Mouse (Mus musculus): ENCODE results near the gene Polr2j.

The Polr2j gene

DNA sequence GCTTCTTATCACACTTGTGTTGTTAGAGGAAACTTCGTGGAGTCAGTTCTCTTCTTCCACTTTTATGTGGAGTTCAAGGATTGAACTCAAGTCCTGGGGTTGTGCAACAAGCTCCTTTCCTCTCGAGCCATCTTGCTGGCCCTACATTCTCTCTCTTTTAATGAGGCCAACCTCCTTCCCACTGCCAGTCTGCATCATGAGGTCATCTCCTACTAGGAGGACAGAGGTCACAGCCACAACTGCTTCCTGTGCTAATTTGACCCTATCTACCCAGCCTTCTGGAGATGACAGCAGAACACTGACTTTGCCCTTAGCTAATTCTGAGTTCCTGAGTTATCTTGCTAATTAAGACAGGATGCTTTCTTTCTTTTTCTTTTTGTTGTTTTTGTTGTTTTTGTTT is 7.9 kb upstream of the Polr2j start:
- 68% methylated on average over 2 of the region's 2 CpGs for WGBS

DNA sequence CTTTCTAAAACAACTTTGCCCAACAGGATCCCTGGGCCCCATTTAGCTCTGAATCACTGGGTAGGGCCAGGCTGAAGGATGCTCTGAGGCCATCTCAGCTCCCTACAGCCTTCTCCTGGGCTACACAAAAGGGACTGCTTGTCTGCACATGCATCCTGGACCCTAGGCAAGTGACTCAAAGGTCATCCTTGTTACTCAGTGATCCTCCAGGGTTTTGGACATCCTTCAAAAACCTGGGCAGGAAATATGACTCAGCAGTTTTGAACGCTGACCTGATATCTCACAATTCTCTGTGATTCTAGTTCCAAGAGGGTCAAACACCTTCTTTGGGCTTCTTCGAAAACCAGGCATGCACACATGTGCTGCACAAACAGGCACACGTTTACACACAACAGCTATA is 7.4 kb upstream of the Polr2j start:
- 80% methylated on average over 3 of the region's 3 CpGs for WGBS

DNA sequence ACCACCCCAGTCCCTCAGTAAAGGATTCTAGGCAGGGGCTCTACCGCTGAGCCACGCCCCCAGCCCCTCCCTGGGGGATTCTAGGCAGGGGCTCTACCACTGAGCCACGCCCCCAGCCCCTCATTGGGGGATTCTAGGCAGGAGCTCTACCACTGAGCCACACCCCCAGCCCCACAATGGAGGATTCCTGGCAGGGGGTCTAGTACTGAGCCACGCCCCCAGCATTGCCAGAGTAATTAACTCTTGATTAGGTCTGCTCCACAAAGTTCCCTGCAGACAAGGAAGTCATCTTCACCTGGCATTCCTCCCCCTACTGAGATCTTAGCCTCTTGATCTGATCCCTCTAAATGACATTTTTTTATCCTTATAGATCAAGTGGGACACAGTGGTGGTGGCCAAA is 2.9 kb upstream of the Polr2j start:
- WGBS, result 52% methylated on average over 4 of the region's 4 CpGs

DNA sequence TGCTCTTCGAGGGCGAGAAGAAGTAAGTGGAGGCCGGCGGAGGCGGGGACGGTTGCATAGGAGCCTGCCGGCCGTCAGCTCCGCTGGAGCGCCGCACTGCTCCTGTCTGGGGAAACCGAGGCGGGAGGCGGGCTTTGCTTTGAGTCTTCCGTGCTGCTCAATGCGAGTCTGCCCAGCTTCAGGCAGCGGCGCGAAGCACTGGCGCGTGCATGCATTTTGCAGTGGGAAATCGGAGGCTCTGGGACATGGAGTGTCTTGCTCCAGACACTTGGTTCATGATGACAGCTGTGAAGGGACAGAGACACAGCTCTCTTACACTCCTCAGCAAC is 317 bp downstream of the Polr2j start:
- whole genome bisulfite sequencing, result under 1% methylated on average over 22 of the region's 22 CpGs

DNA sequence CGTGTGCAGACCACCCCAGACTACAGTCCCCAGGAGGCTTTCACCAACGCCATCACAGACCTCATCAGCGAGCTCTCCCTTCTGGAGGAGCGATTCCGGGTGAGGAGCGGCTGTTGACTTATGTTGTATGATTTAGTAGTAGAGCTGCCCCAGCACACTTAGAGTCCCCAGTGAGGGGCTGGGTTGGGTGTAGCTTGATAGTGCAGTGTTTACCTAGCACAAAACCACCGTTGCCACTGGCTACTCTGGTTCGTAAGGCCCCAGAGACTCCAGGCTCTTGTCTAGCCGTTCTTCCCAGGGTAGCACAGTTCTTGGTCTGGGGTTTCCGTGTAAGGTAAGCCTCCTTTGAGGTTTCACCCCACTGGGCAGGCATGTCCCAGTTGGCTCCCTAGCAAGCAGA is 5.7 kb downstream of the Polr2j start:
- WGBS, result 87% methylated on average over 10 of the region's 10 CpGs

DNA sequence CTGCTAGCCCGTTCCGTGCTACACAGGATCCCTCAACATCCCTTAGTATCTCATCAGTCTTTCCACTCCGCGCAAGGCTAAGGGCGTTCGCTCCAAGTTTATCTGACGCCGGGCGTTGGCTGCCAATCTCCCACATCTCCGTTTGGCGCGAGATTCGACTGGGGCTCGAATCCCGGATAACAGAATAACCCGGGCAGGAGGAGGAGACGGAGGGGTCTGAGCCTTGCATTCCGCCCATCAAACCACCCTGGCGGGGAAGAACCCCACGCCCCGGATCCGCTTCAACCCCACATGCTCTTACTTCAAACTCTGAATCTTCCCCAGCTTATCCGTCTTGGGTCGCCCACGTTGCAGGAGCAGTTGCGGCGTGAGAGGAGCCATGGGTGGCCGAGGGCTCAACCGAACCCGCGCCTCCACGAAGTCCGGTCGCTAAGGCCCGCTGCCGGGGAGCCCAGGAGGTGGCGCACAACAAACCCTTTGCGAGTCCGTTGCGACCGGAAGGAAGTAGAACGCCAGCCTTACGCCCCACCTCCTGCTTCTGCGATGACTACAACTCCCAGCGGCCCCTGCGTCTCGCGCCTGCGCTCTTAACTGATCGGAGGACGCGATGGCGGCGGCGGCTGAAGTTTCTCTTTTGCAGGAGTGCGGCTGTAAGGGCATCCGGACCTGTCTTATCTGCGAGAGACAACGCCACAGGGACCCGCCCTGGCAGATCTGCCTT is 19.3 kb downstream of the Polr2j start, which contains the start of the genes Lrwd1 and Alkbh4:
TSS of gene Lrwd1 (minus strand) at position 504 of the 721 bp plus-strand sequence.
TSS of gene Alkbh4 (plus strand) at position 576 of the 721 bp plus-strand sequence.
- WGBS, result under 1% methylated on average over 60 of the region's 60 CpGs

DNA sequence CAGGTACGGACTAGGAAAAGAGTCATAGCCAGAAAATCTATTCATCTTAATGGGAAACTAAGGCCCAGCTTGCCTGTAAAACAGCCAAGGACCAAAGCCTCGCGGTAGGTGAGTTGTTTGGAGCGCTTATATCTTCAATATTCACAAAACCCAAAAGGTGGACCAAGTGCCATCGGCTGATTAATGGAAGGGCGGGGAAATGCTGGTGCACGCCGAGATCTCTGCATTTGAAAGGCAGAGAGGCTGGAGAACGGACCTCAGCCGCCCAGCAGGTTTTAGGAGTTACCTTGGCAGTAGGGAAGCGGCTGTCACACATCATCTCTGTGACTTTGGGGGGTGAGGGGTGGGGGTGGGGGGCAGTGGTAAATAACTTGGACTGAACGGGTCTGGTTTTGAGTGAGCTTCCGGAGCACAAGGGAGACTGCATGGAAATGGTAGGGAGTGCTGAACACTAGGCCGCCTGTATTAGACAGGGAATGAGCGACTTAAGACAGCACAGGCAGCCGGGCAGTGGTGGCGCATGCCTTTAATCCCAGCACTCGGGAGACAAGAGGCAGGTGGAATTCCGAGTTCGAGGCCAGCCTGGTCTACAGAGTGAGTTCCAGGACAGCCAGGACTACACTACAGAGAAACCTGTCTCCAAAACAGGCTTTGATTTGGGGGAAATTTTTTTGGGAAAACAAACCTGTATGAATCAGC is 20.0 kb downstream of the Polr2j start:
- 5% methylated on average over 20 of the region's 20 CpGs for WGBS

DNA sequence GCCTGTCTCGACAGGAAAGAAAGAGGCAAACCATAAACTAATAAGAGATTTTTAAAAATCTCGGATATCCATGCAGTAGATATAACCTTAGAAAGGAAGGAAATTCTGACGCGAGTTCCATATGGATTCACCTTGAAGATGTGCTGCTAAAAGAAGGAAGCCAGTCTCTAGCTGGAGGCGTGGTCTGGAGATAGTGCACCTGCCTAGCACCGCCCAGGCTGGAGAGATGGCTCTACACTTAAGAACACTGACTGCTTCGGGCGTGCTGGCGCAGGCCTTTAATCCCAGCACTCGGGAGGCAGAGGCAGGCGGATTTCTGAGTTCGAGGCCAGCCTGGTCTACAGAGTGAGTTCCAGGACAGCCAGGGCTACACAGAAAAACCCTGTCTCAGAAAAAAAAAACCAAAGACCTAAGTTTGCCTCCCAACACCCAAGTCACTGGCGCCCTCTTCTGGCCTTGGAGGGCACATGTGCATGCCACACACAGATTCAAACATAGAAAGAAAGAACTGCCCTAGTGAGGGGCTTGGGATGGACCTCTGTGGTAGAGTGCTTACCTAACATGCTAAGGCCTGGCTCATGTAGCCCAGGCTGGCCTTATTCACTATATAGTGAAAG is 21.3 kb downstream of the Polr2j start:
- 71% methylated on average over 13 of the region's 13 CpGs for WGBS

DNA sequence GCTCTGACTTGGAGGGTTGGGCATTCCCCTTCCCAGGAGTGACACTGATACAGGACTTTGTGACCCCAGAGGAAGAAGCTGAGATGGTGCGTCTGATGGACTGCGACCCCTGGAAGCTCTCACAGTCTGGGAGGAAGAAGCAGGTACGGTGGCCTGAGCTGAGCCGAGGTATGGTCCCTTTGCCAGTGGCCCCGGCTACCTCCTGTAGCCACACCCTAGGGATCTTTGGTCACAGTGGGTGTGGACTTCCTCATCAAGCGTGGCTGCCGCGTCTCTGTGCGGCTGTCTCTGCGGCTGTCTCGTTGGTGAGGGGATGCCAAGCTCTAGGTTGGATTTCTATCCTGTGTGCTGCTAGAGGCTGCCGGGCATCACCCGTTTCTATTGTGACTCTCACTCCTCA is 23.0 kb downstream of the Polr2j start:
- 90% methylated on average over 13 of the region's 13 CpGs for WGBS

DNA sequence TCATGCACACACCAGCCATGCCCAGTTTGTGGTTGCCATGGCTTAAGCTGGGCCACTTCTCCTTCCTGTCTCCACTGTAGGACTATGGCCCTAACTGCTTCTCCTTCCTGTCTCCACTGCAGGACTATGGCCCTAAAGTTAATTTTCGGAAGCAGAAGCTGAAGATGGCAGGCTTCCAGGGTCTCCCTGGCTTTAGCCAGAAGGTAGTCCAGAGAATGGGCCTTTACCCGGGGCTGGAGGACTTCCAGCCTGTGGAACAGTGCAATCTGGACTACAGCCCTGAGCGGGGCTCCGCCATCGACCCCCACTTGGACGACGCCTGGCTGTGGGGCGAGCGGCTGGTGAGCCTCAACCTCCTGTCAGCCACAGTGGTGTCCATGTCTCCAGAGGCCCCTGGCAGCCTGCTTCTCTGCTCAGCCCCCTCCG is 23.6 kb downstream of the Polr2j start:
- WGBS, result 72% methylated on average over 10 of the region's 10 CpGs

DNA sequence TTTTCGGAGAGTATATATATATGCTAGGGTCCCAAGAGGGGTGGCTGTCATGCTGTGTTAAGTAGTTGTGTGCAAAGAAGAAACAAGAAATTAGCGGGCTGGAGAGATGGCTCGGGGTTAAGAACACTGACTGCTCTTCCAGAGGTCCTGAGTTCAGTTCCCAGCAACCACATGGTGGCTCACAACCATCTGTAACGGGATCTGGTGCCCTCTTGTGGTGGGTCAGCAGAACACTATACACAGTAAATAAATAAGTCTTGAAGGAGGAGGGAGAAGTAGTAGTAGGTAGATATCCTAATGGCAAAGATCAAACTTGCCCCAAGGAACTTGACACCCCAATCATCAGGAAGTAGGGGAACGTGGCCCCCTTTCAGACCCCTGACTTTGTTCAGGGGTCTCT is 26.3 kb downstream of the Polr2j start:
- 86% methylated on average over 5 of the region's 5 CpGs for WGBS

DNA sequence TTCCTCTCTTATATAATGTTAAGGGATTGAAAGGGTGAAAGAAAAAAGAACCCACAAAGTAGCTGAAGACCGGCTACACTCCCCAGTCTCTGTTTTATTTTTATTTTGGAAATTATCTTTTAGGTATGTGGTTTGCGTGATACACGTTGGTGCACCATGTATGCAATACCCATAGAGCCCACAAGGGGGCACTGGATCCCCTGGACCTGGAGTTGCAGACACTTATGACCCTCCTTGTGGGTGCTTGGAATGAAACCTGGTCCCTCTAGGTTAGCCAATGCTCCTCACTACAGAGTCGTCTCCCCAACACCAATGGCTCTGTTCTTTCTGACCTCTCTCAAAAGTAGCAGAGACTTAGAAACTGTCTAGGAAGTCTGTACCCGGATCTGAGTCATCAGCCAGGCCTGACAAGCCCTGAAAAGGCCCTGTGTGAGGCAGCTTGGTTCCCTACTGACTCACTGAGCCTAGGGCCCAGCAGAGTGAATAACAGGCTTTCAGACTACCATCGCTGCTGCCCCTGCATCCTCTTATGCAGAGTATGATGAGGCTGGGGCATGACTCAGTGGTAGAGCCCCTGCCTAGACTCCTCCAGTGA is 26.8 kb downstream of the Polr2j start:
- WGBS, result 88% methylated on average over 6 of the region's 6 CpGs

DNA sequence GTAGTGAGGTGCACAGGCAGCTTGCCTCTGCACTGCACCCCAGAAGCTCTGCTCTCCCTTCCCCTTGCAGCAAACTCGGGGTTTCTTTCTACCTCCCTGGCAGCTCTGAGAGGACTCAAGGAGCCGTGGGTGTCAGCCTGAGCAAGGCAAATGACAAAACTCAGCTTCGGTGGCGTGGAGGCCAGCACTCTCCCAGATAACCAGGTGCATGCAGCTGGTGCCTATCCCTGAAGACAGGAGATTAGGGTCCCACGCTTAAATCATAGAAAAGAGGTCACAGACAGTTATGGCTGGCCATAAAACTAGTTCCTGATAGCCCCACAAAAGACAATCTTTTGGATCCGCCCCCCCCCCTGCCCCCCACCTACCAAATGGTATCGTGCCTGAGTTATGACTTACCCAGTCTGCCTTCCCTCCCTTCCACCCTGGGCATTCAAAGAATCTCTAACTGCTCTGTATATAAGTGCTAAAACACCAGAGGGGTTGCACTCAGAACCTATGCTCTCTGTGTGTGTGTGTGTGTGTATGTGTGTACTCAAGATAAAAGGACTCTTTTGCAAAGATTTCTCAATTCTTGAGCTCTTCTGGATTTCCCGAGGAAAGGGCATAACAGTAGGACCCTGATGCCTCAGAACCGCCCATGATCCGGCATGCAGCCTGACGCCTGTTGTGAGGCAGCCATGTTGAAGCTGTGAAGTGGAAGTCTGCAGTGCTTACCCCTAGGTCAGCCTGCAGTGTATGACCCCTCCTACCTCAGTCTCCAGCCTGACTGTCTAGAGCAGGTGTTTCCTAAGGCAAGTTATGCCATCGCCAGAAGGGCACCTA is 28.4 kb downstream of the Polr2j start:
- WGBS, result 71% methylated on average over 12 of the region's 12 CpGs

DNA sequence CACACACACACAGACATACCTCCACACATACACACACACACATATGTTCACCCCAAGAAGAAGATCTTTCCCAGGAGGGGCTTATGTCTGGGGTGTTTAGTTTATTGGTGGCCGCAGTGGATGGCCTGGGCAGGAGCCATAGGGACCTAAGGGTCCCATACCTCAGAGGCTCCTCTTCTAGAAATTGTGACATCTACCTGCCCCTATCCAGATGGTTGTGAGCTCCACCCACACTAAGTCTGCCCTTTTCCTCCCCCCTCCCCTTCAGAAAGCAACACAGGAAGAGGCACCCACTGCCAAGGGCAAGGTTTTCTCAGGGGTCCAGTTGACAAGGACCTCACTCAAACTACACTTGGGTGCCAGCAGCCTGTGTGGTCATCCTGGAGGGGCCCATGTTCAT is 30.5 kb downstream of the Polr2j start:
- 95% methylated on average over 1 of the region's 1 CpGs for WGBS

DNA sequence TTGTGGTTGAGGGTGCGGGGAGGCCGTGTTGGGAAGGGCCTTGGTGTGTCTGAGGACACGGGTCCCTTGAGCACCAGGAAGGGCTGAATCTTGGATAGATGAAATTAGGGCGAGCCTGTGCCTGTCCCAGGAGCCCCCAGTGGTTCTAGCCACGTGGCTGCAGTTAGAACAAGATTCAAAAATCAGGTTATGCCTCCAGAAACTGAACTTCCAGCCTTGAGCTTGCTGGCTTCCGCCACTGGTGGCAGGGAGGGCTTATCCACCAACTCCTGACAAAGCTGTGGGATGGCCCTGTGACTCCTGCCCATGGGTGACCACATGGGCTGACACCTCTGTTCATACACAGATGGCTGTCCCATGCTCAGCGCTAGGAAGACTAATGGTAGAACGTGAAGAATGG is 31.3 kb downstream of the Polr2j start:
- 80% methylated on average over 8 of the region's 8 CpGs for WGBS

DNA sequence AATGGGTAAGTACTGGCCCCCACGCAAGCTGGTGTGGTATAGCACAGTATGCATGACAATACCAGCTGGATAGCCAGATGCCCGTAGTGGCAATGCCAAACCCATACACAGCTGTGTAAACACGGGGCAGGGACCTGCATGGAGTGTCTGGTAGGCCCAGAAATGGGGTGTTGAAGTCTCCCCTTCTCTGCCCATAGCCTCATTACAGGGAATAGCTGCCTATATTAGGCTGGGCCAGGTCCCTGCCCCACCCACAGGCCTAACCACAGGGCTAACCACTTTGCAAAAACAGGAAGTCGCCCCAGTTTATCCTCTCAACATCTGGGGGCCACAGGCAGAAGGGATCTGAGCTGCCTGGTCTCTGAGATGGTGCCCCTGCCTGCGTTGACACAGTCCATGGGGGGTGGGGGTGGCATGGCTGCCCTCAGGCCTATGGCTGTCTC is 32.7 kb downstream of the Polr2j start:
- WGBS, result 74% methylated on average over 5 of the region's 5 CpGs

DNA sequence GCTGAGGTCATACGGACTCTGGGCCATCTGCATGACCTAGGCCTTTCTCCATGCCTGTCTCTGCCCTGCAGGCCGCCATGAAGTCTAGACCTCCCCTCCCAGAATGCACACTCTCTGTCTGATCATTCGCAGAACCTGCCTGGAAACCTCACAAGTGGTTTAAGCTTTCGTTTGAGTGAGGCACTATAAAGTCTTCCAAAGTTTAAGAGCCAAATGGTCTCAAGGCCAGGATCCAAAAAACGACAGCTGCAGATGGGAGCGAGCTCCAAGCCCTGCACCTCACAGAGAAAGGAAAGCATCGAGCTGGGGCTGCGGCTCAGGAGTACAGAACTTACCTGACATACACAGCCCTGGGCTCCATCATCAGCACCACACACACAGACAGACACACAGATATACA is 35.9 kb downstream of the Polr2j start:
- WGBS, result 65% methylated on average over 8 of the region's 8 CpGs

DNA sequence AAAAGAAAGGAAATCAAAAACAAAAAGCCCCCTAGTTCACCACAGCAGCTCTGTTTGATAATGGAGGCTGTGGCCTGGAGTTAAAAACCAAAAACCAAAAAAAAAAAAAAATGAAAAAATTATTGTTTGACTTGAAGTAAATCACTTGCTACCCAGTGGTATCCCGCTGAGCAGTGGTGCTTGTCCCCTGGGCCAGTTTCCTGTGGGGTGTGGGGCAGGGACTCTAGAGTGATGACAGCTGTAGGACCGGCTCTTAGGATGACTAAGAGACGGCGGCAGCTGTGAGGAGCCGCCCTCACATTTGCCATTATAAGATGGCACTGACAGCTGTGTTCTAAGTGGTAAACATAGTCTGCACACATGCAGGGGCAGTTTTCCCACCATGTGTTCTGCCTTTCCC is 39.0 kb downstream of the Polr2j start:
- 66% methylated on average over 5 of the region's 5 CpGs for WGBS

DNA sequence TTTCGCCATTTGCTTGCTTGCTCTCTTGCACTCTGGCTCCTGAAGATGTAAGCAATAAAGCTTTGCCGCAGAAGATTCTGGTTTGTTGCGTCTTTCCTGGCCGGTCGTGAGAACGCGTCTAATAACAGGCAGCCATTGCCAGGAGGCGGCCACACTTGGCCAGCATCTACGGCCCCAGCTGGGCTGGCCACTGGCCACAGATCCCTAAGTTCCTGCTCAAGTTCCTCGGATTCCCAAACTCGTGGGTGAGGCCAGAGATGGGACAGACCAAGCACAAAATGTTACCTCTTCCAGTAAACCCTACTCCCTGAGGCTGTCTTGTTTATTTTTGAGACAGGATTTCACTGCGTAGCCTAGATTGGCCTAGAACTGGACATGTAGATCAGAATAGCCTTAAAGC is 43.7 kb downstream of the Polr2j start:
- 81% methylated on average over 11 of the region's 12 CpGs for WGBS

DNA sequence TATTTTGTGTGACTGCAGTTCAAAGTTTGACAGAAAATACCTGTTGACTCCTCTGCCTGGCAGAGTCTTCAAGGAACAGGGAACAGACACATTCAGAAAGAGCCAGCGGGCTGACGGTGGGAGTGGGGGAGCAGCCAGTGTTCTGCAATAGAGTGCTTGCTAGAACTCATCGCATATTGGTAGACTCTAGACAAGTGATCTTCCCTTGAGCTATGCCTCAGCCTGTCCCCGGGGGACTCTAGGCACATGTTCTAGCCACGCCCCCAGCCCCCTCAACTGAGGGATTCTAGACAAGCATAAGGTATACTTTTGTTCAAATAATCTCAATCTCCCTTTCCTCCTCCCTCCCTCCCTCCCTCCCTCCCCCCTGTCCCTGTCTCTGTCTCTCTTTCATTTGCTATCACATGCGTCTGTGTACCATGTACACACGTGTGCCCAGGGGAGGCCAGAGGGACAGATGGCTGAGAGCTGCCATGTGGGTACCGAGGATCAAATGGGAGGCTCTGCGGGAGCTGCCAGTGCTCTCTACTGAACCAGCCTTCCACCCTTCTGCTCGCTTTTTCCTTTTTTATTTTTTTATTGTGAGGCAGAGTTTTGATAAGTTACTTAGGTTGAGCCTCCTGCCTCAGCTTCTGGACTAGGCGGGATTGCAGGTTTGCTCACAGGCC is 47.5 kb downstream of the Polr2j start:
- WGBS, result 75% methylated on average over 11 of the region's 11 CpGs

DNA sequence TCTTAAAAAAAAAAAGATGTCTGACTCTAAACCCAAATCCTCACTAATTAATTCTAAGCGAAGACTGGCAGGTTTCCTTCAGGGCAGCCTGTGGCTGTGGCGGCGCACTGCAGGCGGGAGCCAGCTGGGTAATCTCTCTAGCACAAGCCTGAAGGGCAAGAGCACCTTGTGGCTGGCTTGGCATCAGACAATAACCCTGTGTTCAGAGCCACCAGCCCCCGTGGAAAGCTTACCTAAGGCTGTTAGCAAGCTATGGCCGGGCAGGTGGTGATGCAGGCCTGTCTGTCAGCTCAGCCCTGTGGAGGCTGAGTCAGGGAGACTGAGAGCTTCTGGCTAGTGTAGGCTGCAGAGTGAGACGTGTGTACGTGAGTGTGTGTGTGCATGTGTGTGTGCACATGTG is 48.8 kb downstream of the Polr2j start:
- 76% methylated on average over 8 of the region's 8 CpGs for WGBS
